Mouse (Mus musculus): ENCODE results near the gene Gm20824. TPM values are rescaled to one million over a fixed set of nuclear protein-coding genes. Genes with fewer than 3 reads are reported as not detected.

The Gm20824 gene
- 30.4 TPM for polyA plus RNA-seq (2014; fragmentation: Illumina TruSeq; extraction: RNeasy Lipid Tissue Mini Kit (QIAGEN cat#74804); ENCODE audit: low read depth, low replicate concordance)

DNA sequence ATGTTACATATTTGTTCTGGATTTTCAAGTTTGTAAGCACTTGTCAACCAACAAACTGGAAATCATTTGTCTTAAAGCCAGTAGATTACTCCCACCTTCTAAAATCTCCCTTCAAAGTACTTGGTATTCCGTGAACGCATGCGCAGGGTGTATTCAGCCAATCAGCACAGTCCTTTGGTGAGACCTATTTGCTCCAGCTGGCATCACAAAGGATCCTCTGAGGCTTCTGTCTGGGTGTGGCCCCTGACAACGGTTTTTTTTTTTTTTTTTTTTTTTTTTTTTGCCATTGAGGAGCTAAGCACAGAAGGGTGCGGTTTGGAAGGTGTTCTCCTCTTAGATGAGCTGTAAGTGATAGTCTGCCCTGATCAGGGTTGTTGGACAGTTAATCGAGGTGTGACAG lies at the start of gene Gm20824:
Gene Gm20824 (plus strand): TSS at position 301 of the 400 bp plus-strand sequence.

Other genes with a start within 250 kb of the Gm20824 start
- gene Gm20825, start 186.4 kb upstream of the Gm20824 start, polyA plus RNA-seq (2014; fragmentation: Illumina TruSeq; extraction: RNeasy Lipid Tissue Mini Kit (QIAGEN cat#74804); ENCODE audit: low read depth, low replicate concordance) = 24.5 TPM